Mouse (Mus musculus) left cerebral cortex, adult 2 months (tissue): ENCODE measurements at regions not wholly inside any gene's neighbourhood (a gene's known extent, or its start where the extent isn't known, plus 50 kb on each side); places are given as distances from the start of the nearest gene placed in this dataset.

ENCODE experiments used
- DNase-seq, 2 experiments: peaks; one replicate each; pipeline ENCODE4 v3.0.0; 2021 to 2022; ENCODE audit warnings: low spot score in 2 of 2, mixed read lengths in 1 of 2; ENCODE audit errors: extremely low spot score in 1 of 2
- H3K27ac ChIP-seq: fragments of 200-600 bp; 2 replicates; pipeline ENCODE4 v1.8.1; 2022
- H3K4me3 ChIP-seq: fragments of 200-600 bp; 2 replicates; pipeline ENCODE4 v1.8.1; 2022
- CTCF ChIP-seq: fragments of 200-600 bp; IDR thresholded peaks from 2 replicates; pipeline ENCODE4 v1.8.1; 2022; ENCODE audit warnings: antibody characterized with exemption, mild to moderate bottlenecking, moderate library complexity
- intact Hi-C: fragments of 180-260 bp; cut with DNase I; formaldehyde crosslinking; loops from one replicate; pipeline ENCODE4 v1.15.1; 2025

DNA sequence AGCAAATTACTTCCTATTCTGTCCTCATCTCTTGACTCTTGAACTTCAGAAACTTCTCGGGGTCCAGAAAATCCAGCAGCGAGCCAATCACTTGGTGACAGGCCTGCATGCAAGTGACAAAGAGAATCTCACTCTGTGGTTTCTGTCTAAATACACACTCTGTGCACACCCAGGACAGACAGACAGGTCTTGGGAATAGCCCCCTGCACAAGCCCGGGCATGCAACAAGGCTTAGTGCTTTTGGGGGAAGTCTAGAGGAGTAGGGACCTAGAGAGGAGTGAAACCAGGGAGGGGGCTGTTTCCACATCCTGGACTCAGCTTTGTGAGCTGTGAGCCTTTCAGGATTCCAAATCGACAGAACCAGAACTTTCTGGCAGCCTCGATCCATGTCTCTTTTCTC is 259.6 kb downstream of the Ajap1 start:
- TF ChIP-seq CTCF, result no peak
- no peak for DNase-seq
- no peak overlapping the region for H3K4me3 ChIP-seq
- H3K27ac ChIP-seq, result no peak overlapping the region
- intact Hi-C loops, result no loop called here

DNA sequence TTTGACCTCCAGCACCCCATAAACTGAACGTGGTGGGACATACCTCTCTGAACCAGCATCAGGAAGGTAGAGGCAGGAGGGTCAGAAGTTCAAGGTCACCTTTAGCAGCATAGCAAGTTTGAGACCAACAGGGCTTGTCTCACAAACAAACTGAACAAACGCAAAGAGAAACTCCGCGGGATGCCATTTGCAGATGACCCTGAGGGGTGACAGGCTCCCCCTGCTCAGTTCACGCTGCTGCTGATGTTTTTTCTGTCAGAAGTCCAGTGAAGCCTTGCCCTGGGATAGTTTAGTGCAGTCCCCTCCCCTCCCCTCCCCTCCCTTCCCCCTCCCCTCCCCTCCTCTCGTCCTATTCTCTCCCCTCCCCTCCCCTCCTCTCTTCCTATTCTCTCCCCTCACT is 262.1 kb downstream of the Ajap1 start:
- Histone ChIP-seq H3K27ac (no peak overlapping the region), H3K4me3 (no peak overlapping the region)
- intact Hi-C loops, result no loop called here
- DNase-seq, result no peak
- no peak for TF ChIP-seq CTCF

DNA sequence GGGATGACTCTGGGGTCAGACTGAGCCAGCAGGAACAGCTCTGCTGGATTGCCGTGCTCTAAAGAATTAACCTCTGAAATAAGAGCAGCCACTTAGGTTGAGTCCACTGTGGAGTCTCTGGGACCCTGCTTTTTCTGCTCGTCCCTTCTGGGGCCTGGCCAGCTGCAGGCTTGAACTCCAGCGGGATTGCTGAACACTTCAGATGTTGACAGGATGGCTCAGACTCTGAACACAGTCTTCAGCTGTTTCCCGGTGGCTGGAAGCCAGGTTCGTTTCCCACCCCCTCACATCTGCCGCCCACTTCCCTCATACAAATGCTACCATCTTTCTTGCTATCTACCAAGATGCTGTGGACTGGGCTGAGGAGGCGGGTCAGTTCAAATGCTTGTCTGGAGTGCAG is 262.5 kb downstream of the Ajap1 start:
- Histone ChIP-seq H3K27ac (no peak overlapping the region), H3K4me3 (no peak overlapping the region)
- peak; percentile 25 to 29 for DNase-seq
- no peak for TF ChIP-seq CTCF
- intact Hi-C loops, result no loop called here

DNA sequence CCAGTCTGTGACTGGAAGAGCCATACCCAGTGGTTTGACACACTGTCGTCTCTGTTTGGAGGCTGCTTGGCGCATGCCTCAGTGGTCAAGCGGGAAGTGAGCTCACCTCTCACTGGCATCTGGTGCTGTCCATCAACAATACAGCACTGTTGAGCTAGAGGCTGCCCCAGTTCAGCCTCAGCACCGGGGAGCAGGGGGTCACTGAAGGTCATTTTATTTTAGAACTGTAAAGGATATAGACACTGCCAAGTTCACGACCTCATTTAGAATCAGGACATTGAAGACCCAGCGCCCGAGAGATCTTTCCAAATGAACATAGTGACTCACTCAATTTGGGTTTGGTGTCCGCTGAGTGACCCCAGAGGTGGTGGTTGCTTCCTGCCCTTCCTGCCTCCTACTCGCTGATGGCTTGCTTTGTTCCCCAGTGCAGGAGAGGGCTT is 265.1 kb downstream of the Ajap1 start:
- TF ChIP-seq CTCF, result no peak
- DNase-seq, result no peak
- Histone ChIP-seq H3K27ac (no peak overlapping the region; the same call in 1 of the 2 replicates), H3K4me3 (no peak overlapping the region)
- intact Hi-C loops, result no loop called here

DNA sequence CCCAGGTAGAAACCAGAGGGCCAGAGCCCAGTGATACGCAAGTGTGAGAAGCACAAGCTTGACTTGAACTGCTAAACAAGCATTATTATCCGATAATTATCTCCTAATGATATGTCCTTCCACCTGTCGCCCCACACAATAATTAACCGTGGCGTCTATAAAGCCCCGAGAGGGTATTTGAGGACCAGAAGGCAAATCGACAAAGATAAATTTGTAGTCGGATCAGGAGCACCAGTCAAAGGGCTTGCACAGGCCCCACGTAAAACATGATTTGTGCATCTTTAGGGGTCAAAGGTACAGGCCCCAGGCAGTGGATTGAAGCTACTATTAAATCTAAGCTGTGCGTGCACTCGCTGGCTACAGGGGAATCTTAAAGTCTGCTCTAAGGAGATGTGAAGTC is 270.5 kb downstream of the Ajap1 start:
- DNase-seq, result no peak
- Histone ChIP-seq H3K4me3 (no peak overlapping the region), H3K27ac (no peak overlapping the region)
- intact Hi-C loops, result no loop called here
- no peak for TF ChIP-seq CTCF

DNA sequence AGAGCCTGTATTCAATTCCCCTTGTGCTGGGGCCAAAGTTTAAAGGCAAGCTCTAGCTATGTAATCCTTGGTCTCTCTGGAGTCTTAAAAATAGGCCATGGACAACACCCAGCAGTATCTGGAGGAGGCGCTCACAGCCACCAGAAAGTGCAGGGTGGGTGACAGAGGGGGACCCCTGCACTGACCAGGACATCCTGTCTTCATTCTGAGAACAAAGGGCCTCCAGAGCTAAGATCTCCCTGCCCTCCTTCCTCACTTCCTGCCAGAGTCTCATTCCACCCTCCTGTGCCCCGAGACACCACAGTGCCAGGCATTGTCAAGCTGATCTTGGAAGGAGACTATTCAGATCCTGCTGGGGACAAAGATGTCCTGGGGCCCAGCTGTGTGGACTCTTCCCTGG is 273.8 kb downstream of the Ajap1 start:
- intact Hi-C loops, result no loop called here
- Histone ChIP-seq H3K27ac (no peak overlapping the region), H3K4me3 (no peak overlapping the region)
- no peak for DNase-seq
- TF ChIP-seq CTCF, result no peak

DNA sequence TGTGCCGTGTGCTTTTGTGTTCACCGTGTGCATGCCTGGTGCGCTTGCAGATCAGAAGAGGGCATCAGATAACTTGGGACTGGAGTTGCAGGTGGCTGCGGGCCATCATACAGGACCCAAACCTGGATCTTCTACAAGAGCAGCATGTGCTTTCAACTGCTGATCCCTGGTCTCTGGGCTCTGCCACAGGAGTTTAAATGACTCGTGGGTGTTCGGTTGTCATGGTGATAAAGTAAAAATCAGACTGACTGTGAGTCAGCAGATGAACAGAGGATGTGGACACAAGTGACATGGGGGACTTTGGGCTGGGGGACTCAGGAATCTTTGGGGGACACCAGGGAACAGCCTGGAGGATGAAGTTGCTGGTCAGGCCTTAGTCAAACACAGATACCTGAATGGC is 274.4 kb downstream of the Ajap1 start:
- DNase-seq, result no peak
- TF ChIP-seq CTCF, result no peak
- intact Hi-C loops, result no loop called here
- Histone ChIP-seq H3K27ac (no peak overlapping the region), H3K4me3 (no peak overlapping the region)

DNA sequence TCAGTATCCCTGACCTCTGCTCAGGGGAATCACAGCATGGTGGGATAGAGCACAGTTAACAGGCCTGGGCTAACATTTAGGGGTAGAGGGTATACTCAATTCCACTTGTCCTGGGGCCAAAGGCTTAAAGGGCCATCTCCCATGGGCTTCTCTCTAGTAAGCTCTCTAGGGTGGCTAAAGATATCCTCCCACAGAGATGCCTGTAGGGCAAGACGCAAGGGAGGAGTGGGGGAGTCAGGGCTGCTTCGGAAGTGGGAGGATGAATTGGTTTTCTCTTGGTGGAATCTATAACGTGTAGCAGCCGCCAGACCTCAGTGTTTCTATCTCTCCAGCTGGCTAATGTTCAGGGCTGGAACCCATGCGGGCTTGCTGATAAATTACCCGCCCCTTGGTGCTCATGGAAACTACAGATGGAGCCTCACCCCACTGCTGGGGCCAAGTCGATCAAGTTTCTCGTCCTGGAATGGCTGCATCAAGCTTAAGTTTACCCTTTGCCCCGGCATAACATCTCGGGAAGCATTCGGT is 275.0 kb downstream of the Ajap1 start:
- TF ChIP-seq CTCF, result no peak
- intact Hi-C loops, result no loop called here

DNA sequence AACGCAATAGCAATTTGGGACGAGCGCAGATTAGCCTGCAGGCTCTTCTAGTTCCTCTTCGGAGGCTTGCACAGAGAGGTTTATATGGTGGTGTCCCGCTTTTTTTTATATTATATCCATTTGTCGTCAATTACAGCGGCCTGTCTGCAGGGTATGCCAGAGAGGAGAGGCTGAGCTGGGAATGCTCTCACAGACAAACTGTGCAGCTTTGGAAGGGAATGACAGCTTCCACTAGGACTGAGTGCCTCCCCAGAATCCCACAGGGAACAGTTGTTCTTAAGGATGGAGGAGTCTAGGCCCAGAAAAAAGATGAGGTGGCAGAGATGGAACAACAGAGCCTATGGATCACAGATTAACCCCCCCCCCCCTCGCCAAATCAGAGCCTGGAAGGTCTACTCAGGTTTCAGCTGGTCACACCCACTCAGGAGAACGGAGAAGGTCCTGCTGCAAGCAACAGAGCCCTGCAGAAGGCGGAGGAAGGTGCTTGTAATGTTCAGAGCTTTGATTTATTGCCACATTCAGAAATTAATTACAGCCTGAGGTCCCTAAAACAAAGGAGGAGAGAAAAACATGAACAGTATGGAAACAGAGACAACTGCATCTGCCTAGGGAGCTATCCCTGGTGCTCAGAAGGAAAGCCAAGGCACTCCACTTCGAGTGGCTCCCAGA is 275.7 kb downstream of the Ajap1 start:
- H3K27ac ChIP-seq, result no peak overlapping the region
- TF ChIP-seq CTCF, result no peak; the same call in 1 of the 2 replicates

More for the DNA sequence above, 275.0 kb downstream of the Ajap1 start:
- Histone ChIP-seq H3K4me3 (no peak overlapping the region), H3K27ac (no peak overlapping the region)
- no peak for DNase-seq

DNA sequence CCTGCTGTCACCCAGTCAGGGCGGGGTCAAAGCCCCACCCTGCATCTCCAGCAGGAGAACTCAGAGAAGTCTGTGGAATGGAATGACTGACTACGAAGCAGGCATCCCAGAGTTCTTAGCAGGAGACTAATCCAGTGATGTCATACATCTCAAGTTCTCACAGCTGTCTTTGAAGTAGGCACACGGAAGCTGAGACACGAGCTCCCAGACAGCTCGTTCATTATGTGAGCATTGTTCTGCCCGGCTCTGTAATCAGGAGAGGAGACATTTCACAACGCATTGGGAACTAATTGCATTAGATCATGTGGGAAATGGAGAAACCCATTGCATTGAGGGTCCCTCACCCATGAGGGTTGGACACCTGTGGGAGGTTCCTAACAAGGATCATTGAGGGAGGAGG is 277.8 kb downstream of the Ajap1 start:
- intact Hi-C loops, result no loop called here
- no peak for DNase-seq
- TF ChIP-seq CTCF, result no peak
- Histone ChIP-seq H3K4me3 (no peak overlapping the region), H3K27ac (no peak overlapping the region)

More for the DNA sequence above, 275.7 kb downstream of the Ajap1 start:
- intact Hi-C loops, result no loop called here
- DNase-seq, result no peak
- no peak overlapping the region for H3K4me3 ChIP-seq

DNA sequence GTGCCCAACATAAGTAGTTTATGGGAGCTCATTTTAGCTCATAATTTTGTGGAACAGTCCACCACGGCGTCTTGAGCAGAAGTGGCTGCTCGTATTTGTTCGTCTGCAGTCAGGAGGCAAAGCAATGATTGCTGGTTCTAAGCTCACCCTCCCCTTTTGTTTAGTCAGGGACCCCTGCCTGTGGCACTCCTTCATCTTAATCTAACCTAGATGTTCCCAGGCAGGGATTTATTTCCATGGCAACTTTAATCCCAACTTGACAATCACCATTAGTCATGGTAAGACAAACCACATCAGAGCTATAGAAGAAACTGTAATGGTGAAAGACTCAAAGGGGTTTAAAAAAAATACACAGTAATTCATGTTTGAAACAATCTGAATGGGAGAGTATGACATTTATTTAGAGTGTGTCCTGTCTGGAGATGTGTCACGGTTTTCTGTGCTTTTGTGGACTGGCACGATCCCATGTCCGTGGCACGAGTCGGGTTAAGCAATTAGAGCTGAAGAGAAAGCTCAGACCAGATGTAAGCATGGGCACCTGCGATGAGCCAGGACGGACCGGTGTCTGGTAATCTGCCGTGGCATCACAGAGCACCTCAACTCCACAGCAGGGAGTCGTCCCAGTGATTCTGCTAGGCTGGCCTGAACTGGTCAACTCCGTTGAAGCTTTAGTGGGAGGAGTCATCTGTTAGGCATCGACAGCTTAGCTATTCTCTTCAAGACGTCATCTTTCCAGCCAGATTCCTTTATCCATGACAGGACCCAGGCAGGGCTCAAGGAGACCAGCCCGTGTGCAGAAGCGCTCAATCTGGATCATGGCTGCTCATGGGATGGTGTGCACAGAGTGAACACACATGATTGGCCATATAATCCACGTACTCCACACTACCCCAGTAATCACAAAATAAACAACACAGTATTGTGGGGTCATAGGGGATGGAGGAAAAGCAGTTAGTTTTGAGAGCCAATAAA is 281.5 kb downstream of the Ajap1 start:
- H3K27ac ChIP-seq, result no peak overlapping the region
- no peak for TF ChIP-seq CTCF
- no peak for DNase-seq
- intact Hi-C loops, result no loop called here
- H3K4me3 ChIP-seq, result no peak overlapping the region

DNA sequence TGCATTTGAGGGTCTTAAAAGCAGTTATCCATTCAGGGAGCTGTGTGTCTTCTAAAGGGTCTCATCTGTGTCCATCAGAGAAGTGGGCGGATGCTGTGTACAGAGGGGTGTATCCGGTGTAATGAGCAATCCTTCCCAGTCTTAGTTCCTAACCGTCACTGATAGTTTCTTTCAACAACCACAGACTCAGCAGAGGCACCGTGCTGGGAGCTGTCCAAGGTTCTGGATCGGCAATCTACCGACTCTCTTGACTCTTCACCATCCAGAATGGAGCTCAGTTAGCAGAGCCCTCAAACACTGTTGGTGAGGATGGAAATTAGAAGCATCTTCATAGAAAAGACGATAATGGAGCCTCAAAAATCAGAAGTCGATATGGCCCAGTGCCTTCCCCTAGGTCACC is 293.1 kb downstream of the Ajap1 start:
- H3K27ac ChIP-seq, result no peak overlapping the region
- no peak overlapping the region for H3K4me3 ChIP-seq
- intact Hi-C loops, result loop anchor here (5.0 kb wide), 1 partner anchor 73 kb away; no protein-coding TSS in a partner anchor
- no peak for TF ChIP-seq CTCF
- DNase-seq, result no peak
